Mouse (Mus musculus) limb, embryonic 13.5 days (tissue): ENCODE data around the gene Atg9a. TPM values are rescaled to one million over a fixed set of nuclear protein-coding genes. Genes with fewer than 3 reads are reported as not detected.
"Not testable (repeated sequence)": the region's sequence is repeated elsewhere in the genome, so short reads cannot be mapped to it uniquely, and the experiment has no call there.

Experiments used
- ATAC-seq: fragments of 200-750 bp; cut with Nextera tagmentation; 2 replicates; pipeline ENCODE4 v1.8.0; 2017; ENCODE audit warnings: low read depth, moderate number of reproducible peaks, moderate TSS enrichment; ENCODE audit not compliant: low FRiP score
- H3K27ac ChIP-seq: fragments of 300-500 bp; sonication (generic); 2 replicates; pipeline ENCODE4 v1.5.1; 2015; ENCODE audit warnings: inconsistent platforms, mild to moderate bottlenecking, moderate library complexity
- H3K27me3 ChIP-seq: fragments of 300-500 bp; sonication (generic); 2 replicates; pipeline ENCODE4 v1.6.1; 2015; ENCODE audit warnings: mild to moderate bottlenecking, inconsistent platforms
- H3K36me3 ChIP-seq: fragments of 300-500 bp; sonication (generic); 2 replicates; pipeline ENCODE4 v1.6.1; 2015; ENCODE audit warnings: inconsistent platforms, mild to moderate bottlenecking, moderate library complexity
- H3K4me1 ChIP-seq: fragments of 300-500 bp; sonication (generic); 2 replicates; pipeline ENCODE4 v1.6.1; 2015; ENCODE audit warnings: inconsistent platforms
- H3K4me2 ChIP-seq: fragments of 300-500 bp; sonication (generic); replicated peaks from 2 replicates; pipeline ENCODE4 v1.6.1; 2015; ENCODE audit warnings: inconsistent platforms, mild to moderate bottlenecking, moderate library complexity
- H3K4me3 ChIP-seq: fragments of 300-500 bp; sonication (generic); 2 replicates; pipeline ENCODE4 v1.5.1; 2015; ENCODE audit warnings: moderate library complexity, mild to moderate bottlenecking, inconsistent platforms
- H3K9ac ChIP-seq: fragments of 300-500 bp; sonication (generic); 2 replicates; pipeline ENCODE4 v1.6.1; 2015; ENCODE audit warnings: mild to moderate bottlenecking, inconsistent platforms
- H3K9me3 ChIP-seq: fragments of 300-500 bp; sonication (generic); 2 replicates; pipeline ENCODE4 v1.6.1; 2016; ENCODE audit warnings: inconsistent platforms
- WGBS: fragments of 180-500 bp; shearing (Covaris S2); methylation state at CpG from one replicate; pipeline ENCODE4 v1.1.7; 2015; 5-methylcytosine and 5-hydroxymethylcytosine counted together
- polyA plus RNA-seq: library from polyadenylated mRNA; unstranded; fragments of >200 nt; fragmentation: Nextera tagmentation; extraction: Ambion mirVana; gene quantifications from 2 replicates; pipeline ENCODE4 v1.2.1, GENCODE M21; 2015

Gene Atg9a
- 32.7 and 33.7 TPM in 2 replicates for polyA plus RNA-seq

- H3K4me3 ChIP-seq = peak within 1 kb of the TSS; percentile 80
- H3K9me3 ChIP-seq = no peaks in the 10 kb centered on the region
- peak; percentile 99 for ATAC-seq
- peak within 1 kb of the TSS; percentile 93 for H3K27ac ChIP-seq
- peaks cover 22% of the 10 kb centered on the region for H3K4me1 ChIP-seq
- H3K4me2 ChIP-seq = peak within 1 kb of the TSS; percentile 95
- H3K36me3 ChIP-seq = peaks cover 39% of the 10 kb centered on the region
- WGBS = under 1% methylated on average over 55 of the region's 56 CpGs
- H3K9ac ChIP-seq = peak within 1 kb of the TSS; percentile 90
- no peaks in the 10 kb centered on the region for H3K27me3 ChIP-seq
These were observed at the start of gene Atg9a, which contains the start of gene Ankzf1 for GRCm38 (mm10) chr1:75191622-75192402. Atg9a (minus strand) TSS chr1:75192196. Ankzf1 (plus strand) TSS chr1:75192151.

- Histone ChIP-seq H3K4me2 (no peak overlapping the region), H3K36me3 (peaks cover 44% of the 10 kb centered on the region), H3K4me3 (no peak overlapping the region), H3K9ac (no peak overlapping the region), H3K27ac (no peak overlapping the region; the same call in 1 of the 2 replicates), H3K9me3 (no peaks in the 10 kb centered on the region), H3K27me3 (no peaks in the 10 kb centered on the region), H3K4me1 (peaks cover 20% of the 10 kb centered on the region)
- ATAC-seq = no peak
- WGBS = 59% methylated on average over 10 of the region's 10 CpGs
These were observed 47.6 kb upstream of the Atg9a start for GRCm38 (mm10) chr1:75239591-75239990.

GRCm38 (mm10) chr1:75236117-75237050 is 44.4 kb upstream of the Atg9a start, which contains the start of gene Dnajb2:
Dnajb2 (plus strand) TSS chr1:75236406.
- WGBS = under 1% methylated on average over 64 of the region's 64 CpGs
- peak; percentile 89 for ATAC-seq
- Histone ChIP-seq H3K4me1 (peaks cover 20% of the 10 kb centered on the region), H3K9me3 (no peaks in the 10 kb centered on the region), H3K9ac (peak within 1 kb of the TSS; percentile 88), H3K4me2 (peak within 1 kb of the TSS; percentile 89), H3K36me3 (peaks cover 19% of the 10 kb centered on the region), H3K27ac (peak within 1 kb of the TSS; percentile 81), H3K4me3 (peak within 1 kb of the TSS; percentile 76), H3K27me3 (no peaks in the 10 kb centered on the region)

GRCm38 (mm10) chr1:75234606-75235005 is 42.6 kb upstream of the Atg9a start:
- Histone ChIP-seq H3K9me3 (no peaks in the 10 kb centered on the region), H3K9ac (no peak overlapping the region), H3K4me3 (no peak overlapping the region), H3K36me3 (peaks cover 5% of the 10 kb centered on the region; the same call in 1 of the 2 replicates), H3K4me2 (no peak overlapping the region), H3K27me3 (0 out of 2 replicates have a peak, but pooled peaks cover 4% of the 10 kb centered on the region), H3K27ac (no peak overlapping the region), H3K4me1 (peaks cover 19% of the 10 kb centered on the region)
- WGBS = 1% methylated on average over 8 of the region's 8 CpGs
- no peak for ATAC-seq

GRCm38 (mm10) chr1:75232489-75232888 is 40.5 kb upstream of the Atg9a start:
- WGBS = 65% methylated on average over 4 of the region's 4 CpGs
- ATAC-seq, H3K27ac ChIP-seq, H3K36me3 ChIP-seq, H3K9me3 ChIP-seq, H3K4me2 ChIP-seq, H3K9ac ChIP-seq, H3K27me3 ChIP-seq, H3K4me3 ChIP-seq: not testable (repeated sequence)
- H3K4me1 ChIP-seq = peaks cover 14% of the 10 kb centered on the region

- no peak for ATAC-seq
- Histone ChIP-seq H3K9me3 (no peaks in the 10 kb centered on the region), H3K27me3 (0 out of 2 replicates have a peak, but pooled peaks cover 8% of the 10 kb centered on the region), H3K27ac (no peak within 1 kb of the TSS), H3K4me2 (no peak within 1 kb of the TSS), H3K4me1 (peaks cover 6% of the 10 kb centered on the region), H3K4me3 (no peak within 1 kb of the TSS), H3K9ac (no peak within 1 kb of the TSS), H3K36me3 (no peaks in the 10 kb centered on the region)
- WGBS = 63% methylated on average over 5 of the region's 5 CpGs
These were observed 39.7 kb upstream of the Atg9a start, which contains the start of gene A630095N17Rik for GRCm38 (mm10) chr1:75231664-75232152. A630095N17Rik (minus strand) TSS chr1:75232102.

GRCm38 (mm10) chr1:75231224-75231623 is 39.2 kb upstream of the Atg9a start:
- 73% methylated on average over 4 of the region's 4 CpGs for WGBS
- H3K27me3 ChIP-seq = 0 out of 2 replicates have a peak, but pooled peaks cover 8% of the 10 kb centered on the region
- H3K9me3 ChIP-seq = no peaks in the 10 kb centered on the region
- H3K27ac ChIP-seq = no peak overlapping the region
- no peak overlapping the region for H3K9ac ChIP-seq
- H3K4me2 ChIP-seq = no peak overlapping the region
- no peak overlapping the region for H3K4me3 ChIP-seq
- peaks cover 5% of the 10 kb centered on the region; the same call in 1 of the 2 replicates for H3K4me1 ChIP-seq
- no peak for ATAC-seq
- no peaks in the 10 kb centered on the region for H3K36me3 ChIP-seq

GRCm38 (mm10) chr1:75230335-75230994 is 38.5 kb upstream of the Atg9a start:
- no peaks in the 10 kb centered on the region for H3K4me1 ChIP-seq
- WGBS = 77% methylated on average over 7 of the region's 7 CpGs
- ATAC-seq = no peak
- no peak overlapping the region for H3K4me2 ChIP-seq
- H3K27me3 ChIP-seq = 0 out of 2 replicates have a peak, but pooled peaks cover 10% of the 10 kb centered on the region
- no peak overlapping the region for H3K4me3 ChIP-seq
- no peak overlapping the region for H3K27ac ChIP-seq
- no peaks in the 10 kb centered on the region for H3K9me3 ChIP-seq
- H3K9ac ChIP-seq = no peak overlapping the region
- H3K36me3 ChIP-seq = no peaks in the 10 kb centered on the region

GRCm38 (mm10) chr1:75229158-75229557 is 37.2 kb upstream of the Atg9a start:
- Histone ChIP-seq H3K27ac (no peak overlapping the region), H3K36me3 (no peaks in the 10 kb centered on the region), H3K4me1 (no peaks in the 10 kb centered on the region), H3K9ac (no peak overlapping the region), H3K4me2 (no peak overlapping the region), H3K27me3 (peaks cover 11% of the 10 kb centered on the region; the same call in 1 of the 2 replicates), H3K9me3 (no peaks in the 10 kb centered on the region), H3K4me3 (no peak overlapping the region)
- ATAC-seq = no peak
- 68% methylated on average over 4 of the region's 4 CpGs for WGBS

- Histone ChIP-seq H3K4me1 (no peaks in the 10 kb centered on the region), H3K9me3 (no peaks in the 10 kb centered on the region), H3K4me3 (no peak overlapping the region), H3K9ac (no peak overlapping the region), H3K36me3 (no peaks in the 10 kb centered on the region), H3K27me3 (peaks cover 11% of the 10 kb centered on the region; the same call in 1 of the 2 replicates), H3K4me2 (no peak overlapping the region), H3K27ac (no peak overlapping the region)
- ATAC-seq = no peak
- 66% methylated on average over 1 of the region's 1 CpGs for WGBS
These were observed 35.7 kb upstream of the Atg9a start for GRCm38 (mm10) chr1:75227653-75228052.

- no peaks in the 10 kb centered on the region for H3K4me1 ChIP-seq
- H3K27ac ChIP-seq = no peak overlapping the region
- H3K4me3 ChIP-seq = no peak overlapping the region
- ATAC-seq = no peak
- H3K9me3 ChIP-seq = no peaks in the 10 kb centered on the region
- peaks cover 25% of the 10 kb centered on the region for H3K27me3 ChIP-seq
- 50% methylated on average over 2 of the region's 2 CpGs for WGBS
- H3K36me3 ChIP-seq = no peaks in the 10 kb centered on the region
- no peak overlapping the region for H3K9ac ChIP-seq
- H3K4me2 ChIP-seq = no peak overlapping the region
These were observed 34.1 kb upstream of the Atg9a start for GRCm38 (mm10) chr1:75226138-75226537.
